Mouse (Mus musculus): ENCODE results near the gene Ptgs2.

DNA sequence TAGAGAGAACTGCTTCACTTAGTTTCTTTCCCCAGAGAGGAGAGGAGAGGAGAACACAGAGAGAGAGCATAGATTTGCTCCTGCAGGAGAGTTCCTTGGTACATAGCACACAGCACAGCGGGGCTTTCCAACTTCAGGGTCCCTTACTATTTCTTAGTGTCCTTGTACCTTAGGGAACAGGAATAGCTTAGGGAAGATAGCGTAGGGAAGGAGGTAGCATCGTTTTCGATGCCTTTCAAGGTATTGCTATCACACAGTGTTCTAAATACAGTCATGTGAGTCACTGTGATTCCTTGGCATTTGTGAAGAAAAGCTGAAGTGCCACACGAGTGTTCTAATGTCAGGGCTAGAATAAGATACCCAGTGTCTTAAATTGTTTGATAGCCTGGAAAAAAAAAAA, 18.5 kb downstream of the Ptgs2 start:
- no peak for TF ChIP-seq NRF1 (IDR thresholded peaks at IDR 0.05; ENCODE audit: insufficient read depth, low read depth, low read length, poor library complexity, severe bottlenecking)
- no peak for TF ChIP-seq CTCF (IDR thresholded peaks at IDR 0.05 in 2 of 3, conservative IDR thresholded peaks at IDR 0.05 in 1 of 3; ENCODE audit: control insufficient read depth in 1 of 3, insufficient read depth in 1 of 3, low read depth in 2 of 3, low read length in 3 of 3, poor library complexity in 1 of 3, severe bottlenecking in 1 of 3)
- no peak for TF ChIP-seq POLR2AphosphoS2 (IDR thresholded peaks at IDR 0.05; ENCODE audit: low read length)
- no peak for TF ChIP-seq POLR2A (IDR thresholded peaks at IDR 0.05; ENCODE audit: control insufficient read depth in 1 of 2, insufficient read depth in 1 of 2, low read depth in 1 of 2, low read length in 2 of 2, poor library complexity in 1 of 2)

Measured in MEL (cell line).